Mouse (Mus musculus) G1E (cell line): ENCODE measurements around the gene Lhfpl2. TPM values are rescaled to one million over a fixed set of nuclear protein-coding genes. Genes with fewer than 3 reads are reported as not detected.

ENCODE experiments used
- ATAC-seq: 2 replicates; pipeline ENCODE4 v1.8.0; 2016; ENCODE audit warnings: mild to moderate bottlenecking; ENCODE audit not compliant: insufficient number of reproducible peaks, poor library complexity, low FRiP score, severe bottlenecking; ENCODE audit errors: extremely low read depth
- DNase-seq: peaks from one replicate; pipeline ENCODE4 v3.0.0; 2012; ENCODE audit warnings: low spot score
- H3K27me3 ChIP-seq: 2 replicates; pipeline ENCODE4 v1.6.1; 2012; ENCODE audit warnings: mild to moderate bottlenecking, low read length, inconsistent platforms; ENCODE audit not compliant: insufficient read depth
- H3K36me3 ChIP-seq: replicated peaks from 2 replicates; pipeline ENCODE3; 2012; ENCODE audit warnings: mild to moderate bottlenecking, inconsistent platforms
- H3K4me1 ChIP-seq: 2 replicates; pipeline ENCODE4 v1.6.1; 2012; ENCODE audit warnings: low read depth, low read length, inconsistent platforms, mixed read lengths; ENCODE audit not compliant: insufficient read depth
- H3K4me3 ChIP-seq: 2 replicates; pipeline ENCODE4 v1.5.1; 2012; ENCODE audit warnings: low read depth, mild to moderate bottlenecking, inconsistent platforms, low read length, moderate library complexity, mixed read lengths
- H3K9me3 ChIP-seq: replicated peaks from 2 replicates; pipeline ENCODE4 v1.6.1; 2012; ENCODE audit warnings: inconsistent platforms
- CTCF ChIP-seq: IDR thresholded peaks from 2 replicates; pipeline ENCODE4 v1.5.1; 2012; ENCODE audit warnings: low read depth, low read length, inconsistent platforms, mixed read lengths
- GATA1 ChIP-seq: IDR thresholded peaks from 2 replicates; pipeline ENCODE4 v1.6.1; 2012; ENCODE audit warnings: borderline replicate concordance, low read length, inconsistent platforms, mixed read lengths
- GATA2 ChIP-seq: IDR thresholded peaks from 2 replicates; pipeline ENCODE4 v1.6.1; 2012; ENCODE audit warnings: low read depth, low read length, inconsistent platforms, borderline replicate concordance
- POLR2AphosphoS5 ChIP-seq: IDR thresholded peaks from 2 replicates; pipeline ENCODE4 v1.6.1; 2012; ENCODE audit warnings: low read depth, low read length, inconsistent platforms; ENCODE audit not compliant: insufficient replicate concordance
- TAL1 ChIP-seq: conservative IDR thresholded peaks from 2 replicates; pipeline ENCODE4 v1.6.1; 2012; ENCODE audit warnings: low read depth, low read length, inconsistent platforms, mixed read lengths
- polyA plus RNA-seq: library from polyadenylated mRNA; stranded (reverse); fragments of >175 nt; gene quantifications from 2 replicates; pipeline ENCODE4 v1.2.3, GENCODE M21; 2012
- total RNA-seq, 2 experiments: library from RNA; stranded (forward) in 1 of 2; stranded (reverse) in 1 of 2; fragments of 200-1000 nt in 1 of 2; fragments of >200 nt in 1 of 2; fragmentation: Nextera tagmentation in 1 of 2; gene quantifications; 2 replicates each; pipeline ENCODE4 v1.2.3; 2014 to 2017

Lhfpl2 gene
- total and polyA plus RNA-seq, 3 experiments, result 0.16 TPM; not detected in 2

DNA sequence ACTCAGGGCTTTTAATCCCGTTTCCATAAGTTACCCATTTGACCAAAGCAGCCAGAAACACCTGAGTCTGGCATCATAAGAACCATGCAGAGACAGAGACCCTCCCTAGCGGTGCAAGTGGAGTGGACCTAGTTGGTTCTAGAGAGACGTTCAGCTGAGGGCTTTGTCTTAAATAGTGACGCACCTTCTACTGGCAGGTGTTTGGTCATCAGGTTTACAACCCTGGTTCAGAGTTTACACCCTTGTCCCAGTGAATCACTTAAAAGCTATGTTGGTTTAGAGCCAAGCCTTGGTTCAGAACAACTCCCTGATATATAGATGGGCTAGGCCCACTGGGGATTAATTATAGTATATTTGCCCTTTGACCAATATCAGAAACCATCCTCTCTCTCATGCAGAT, 135.6 kb downstream of the Lhfpl2 start:
- no peak for DNase-seq
- H3K4me3 ChIP-seq, result no peak overlapping the region
- no peaks in the 10 kb centered on the region for H3K36me3 ChIP-seq
- H3K9me3 ChIP-seq, result no peaks in the 10 kb centered on the region
- H3K27me3 ChIP-seq, result peaks cover 9% of the 10 kb centered on the region
- H3K4me1 ChIP-seq, result no peaks in the 10 kb centered on the region
- TF ChIP-seq CTCF (no peak), GATA1 (no peak), POLR2AphosphoS5 (no peak)
- no peak for ATAC-seq

DNA sequence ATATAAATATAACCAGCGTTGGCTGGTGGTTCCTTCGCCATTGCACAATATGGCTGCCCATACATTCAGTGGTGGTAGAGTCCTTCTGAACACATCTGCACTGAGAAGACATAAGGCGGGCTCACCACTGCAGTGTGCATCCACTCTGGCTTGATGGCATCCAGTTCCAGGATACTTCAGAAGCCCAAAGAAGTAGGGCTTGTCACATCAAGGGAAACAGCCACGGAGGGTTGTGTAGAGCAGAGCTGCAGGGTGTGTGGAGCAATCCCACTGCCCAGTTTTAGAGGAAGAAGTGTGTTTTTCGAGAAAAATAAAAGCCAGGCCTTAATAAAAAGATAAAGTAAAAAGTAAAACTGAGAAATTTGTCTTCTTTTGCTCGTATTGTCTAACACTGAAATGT, 141.0 kb downstream of the Lhfpl2 start:
- no peak overlapping the region for H3K4me3 ChIP-seq
- no peaks in the 10 kb centered on the region for H3K4me1 ChIP-seq
- no peaks in the 10 kb centered on the region for H3K9me3 ChIP-seq
- no peaks in the 10 kb centered on the region for H3K36me3 ChIP-seq
- no peak for TF ChIP-seq CTCF
- no peak for TF ChIP-seq TAL1
- no peak for TF ChIP-seq GATA1
- no peak for TF ChIP-seq POLR2AphosphoS5
- no peak for TF ChIP-seq GATA2
- peaks cover 2% of the 10 kb centered on the region; the same call in 1 of the 2 replicates for H3K27me3 ChIP-seq
- ATAC-seq (no peak), DNase-seq (no peak)

- H3K36me3 ChIP-seq, result no peaks in the 10 kb centered on the region
- no peaks in the 10 kb centered on the region for H3K9me3 ChIP-seq
- H3K27me3 ChIP-seq, result peaks cover 3% of the 10 kb centered on the region; the same call in 1 of the 2 replicates
- TF ChIP-seq GATA2, result no peak
- TF ChIP-seq GATA1, result no peak
- TF ChIP-seq CTCF, result no peak
- no peak for TF ChIP-seq TAL1
- TF ChIP-seq POLR2AphosphoS5, result no peak
- no peak for DNase-seq
- ATAC-seq, result no peak
- no peaks in the 10 kb centered on the region for H3K4me1 ChIP-seq
- H3K4me3 ChIP-seq, result no peak overlapping the region
Measured at GRCm38 (mm10) chr13:94199829-94200228, 142.2 kb downstream of the Lhfpl2 start.

- no peak overlapping the region for H3K4me3 ChIP-seq
- TF ChIP-seq GATA2, result no peak
- 0 out of 2 replicates have a peak, but pooled peaks have one; percentile 9 for TF ChIP-seq CTCF
- DNase-seq (peak; percentile 15), ATAC-seq (no peak)
- H3K36me3 ChIP-seq, result no peaks in the 10 kb centered on the region
- no peaks in the 10 kb centered on the region for H3K4me1 ChIP-seq
- H3K27me3 ChIP-seq, result peaks cover 6% of the 10 kb centered on the region; the same call in 1 of the 2 replicates
- no peaks in the 10 kb centered on the region for H3K9me3 ChIP-seq
Measured at GRCm38 (mm10) chr13:94205234-94205633, 147.6 kb downstream of the Lhfpl2 start.

DNA sequence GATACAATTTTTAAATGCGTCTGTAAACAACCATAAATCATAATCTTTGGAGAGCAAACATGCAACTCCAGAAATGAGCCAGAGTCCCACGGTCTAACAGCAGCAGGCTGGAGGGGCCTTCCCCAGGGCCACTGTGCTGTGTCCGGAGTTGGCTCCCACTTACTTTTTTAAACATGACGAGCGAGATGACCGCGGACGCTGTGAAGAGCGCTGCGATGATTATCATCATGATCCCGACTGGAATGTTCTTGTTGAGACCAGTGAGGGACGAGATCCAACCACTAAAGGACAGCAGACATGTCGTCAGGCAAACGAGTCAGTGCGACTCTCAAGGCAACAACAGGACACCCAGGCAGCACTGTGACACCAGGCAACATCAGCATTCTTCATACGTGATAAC, 150.4 kb downstream of the Lhfpl2 start:
- no peaks in the 10 kb centered on the region for H3K9me3 ChIP-seq
- ATAC-seq, result no peak
- DNase-seq, result no peak
- TF ChIP-seq GATA1 (no peak), POLR2AphosphoS5 (no peak), CTCF (no peak), GATA2 (no peak), TAL1 (no peak)
- H3K4me3 ChIP-seq, result no peak overlapping the region
- no peaks in the 10 kb centered on the region for H3K4me1 ChIP-seq
- no peaks in the 10 kb centered on the region for H3K36me3 ChIP-seq
- peaks cover 6% of the 10 kb centered on the region; the same call in 1 of the 2 replicates for H3K27me3 ChIP-seq

DNA sequence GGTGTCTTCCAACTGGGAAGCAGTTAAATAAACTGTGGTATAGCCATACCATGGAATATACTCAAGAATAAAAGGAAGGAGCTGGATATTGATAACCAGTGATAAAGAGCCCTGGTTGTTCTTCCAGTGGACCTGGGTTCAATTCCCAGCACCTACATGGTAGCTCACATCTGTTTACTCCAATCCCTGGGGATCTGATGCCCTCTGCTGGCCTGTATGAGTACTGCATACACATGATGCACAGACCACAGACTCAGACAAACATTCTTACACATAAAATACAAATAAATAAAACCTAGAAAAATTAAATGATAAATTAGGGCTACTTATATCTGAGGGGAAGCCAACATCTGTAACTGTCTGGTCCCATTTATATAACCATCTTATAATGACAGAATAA, 151.3 kb downstream of the Lhfpl2 start:
- H3K4me3 ChIP-seq, result no peak overlapping the region
- no peaks in the 10 kb centered on the region for H3K9me3 ChIP-seq
- no peaks in the 10 kb centered on the region for H3K4me1 ChIP-seq
- H3K27me3 ChIP-seq, result peaks cover 5% of the 10 kb centered on the region; the same call in 1 of the 2 replicates
- ATAC-seq (no peak), DNase-seq (no peak)
- no peaks in the 10 kb centered on the region for H3K36me3 ChIP-seq
- TF ChIP-seq GATA1 (no peak), POLR2AphosphoS5 (no peak), CTCF (peak; percentile 34; the same call in 1 of the 2 replicates), TAL1 (no peak)
